In genomic region chr13:13590048-13591011, GRCm38 (mm10) we compare ENCODE assay signal across 7 mouse cellular contexts. TPM values are rescaled to one million over a fixed set of nuclear protein-coding genes. Genes with fewer than 3 reads are reported as not detected.
A peak's percentile ranks its signal among the peaks of the same experiment; 100 is the strongest.
DNase-seq lines count a peak whose midpoint lies in the region; ATAC-seq lines count a peak whose summit lies in the region.

Lyst (plus strand) TSS chr13:13590397.

- H3K9me3 ChIP-seq in embryonic facial prominence, embryonic 10.5 days: no peaks in the 10 kb centered on the region
- no peaks in the 10 kb centered on the region for H3K9me3 ChIP-seq in limb, embryonic 11.5 days (ENCODE audit: control insufficient read depth, low read length)
- no peaks in the 10 kb centered on the region for H3K9me3 ChIP-seq in midbrain, embryonic 14.5 days (ENCODE audit: control insufficient read depth, low read length)

- peaks cover 13% of the 10 kb centered on the region; the same call in 1 of the 2 replicates for H3K4me1 ChIP-seq in embryonic facial prominence, embryonic 10.5 days
- 0 out of 2 replicates have a peak, but pooled peaks cover 7% of the 10 kb centered on the region for H3K4me1 ChIP-seq in limb, embryonic 11.5 days (ENCODE audit: control insufficient read depth, insufficient read depth, low read length)
- H3K4me1 ChIP-seq in midbrain, embryonic 14.5 days (ENCODE audit: control insufficient read depth, insufficient read depth, low read length): peaks cover 7% of the 10 kb centered on the region

- peak within 1 kb of the TSS; percentile 94 for H3K4me2 ChIP-seq in limb, embryonic 11.5 days (ENCODE audit: low read depth, severe bottlenecking)
- peak within 1 kb of the TSS; percentile 82 for H3K4me2 ChIP-seq in midbrain, embryonic 14.5 days (ENCODE audit: low read length)

- peak within 1 kb of the TSS; percentile 85 for H3K27ac ChIP-seq in embryonic facial prominence, embryonic 10.5 days (replicated peaks)
- no peak within 1 kb of the TSS for H3K27ac ChIP-seq in limb, embryonic 11.5 days (replicated peaks; ENCODE audit: low read depth, low read length)
- peak within 1 kb of the TSS; percentile 88 for H3K27ac ChIP-seq in midbrain, embryonic 14.5 days (replicated peaks; ENCODE audit: low read depth, low read length)

- under 1% methylated on average over 88 of the region's 88 CpGs for WGBS in embryonic facial prominence, embryonic 10.5 days
- under 1% methylated on average over 79 of the region's 88 CpGs for WGBS in limb, embryonic 11.5 days
- WGBS in midbrain, embryonic 14.5 days: under 1% methylated on average over 88 of the region's 88 CpGs

- peak within 1 kb of the TSS; percentile 69 for H3K9ac ChIP-seq in limb, embryonic 11.5 days (ENCODE audit: low read length)
- H3K9ac ChIP-seq in midbrain, embryonic 14.5 days (replicated peaks; ENCODE audit: low read length): peak within 1 kb of the TSS; percentile 70

- H3K36me3 ChIP-seq in embryonic facial prominence, embryonic 10.5 days (replicated peaks): no peaks in the 10 kb centered on the region
- no peaks in the 10 kb centered on the region for H3K36me3 ChIP-seq in limb, embryonic 11.5 days (ENCODE audit: control insufficient read depth, insufficient read depth, low read length)
- no peaks in the 10 kb centered on the region for H3K36me3 ChIP-seq in midbrain, embryonic 14.5 days (ENCODE audit: control insufficient read depth, insufficient read depth, low read length)

- H3K4me3 ChIP-seq in embryonic facial prominence, embryonic 10.5 days: peak within 1 kb of the TSS; percentile 81
- H3K4me3 ChIP-seq in limb, embryonic 11.5 days (ENCODE audit: low read depth, low read length): peak within 1 kb of the TSS; percentile 70
- peak within 1 kb of the TSS; percentile 86 for H3K4me3 ChIP-seq in midbrain, embryonic 14.5 days (replicated peaks; ENCODE audit: low read depth, low read length)

- H3K27me3 ChIP-seq in embryonic facial prominence, embryonic 10.5 days (replicated peaks; ENCODE audit: low read depth, poor library complexity, severe bottlenecking): peaks cover 5% of the 10 kb centered on the region; the same call in 1 of the 2 replicates
- H3K27me3 ChIP-seq in limb, embryonic 11.5 days (ENCODE audit: control insufficient read depth, insufficient read depth, low read length): no peaks in the 10 kb centered on the region
- H3K27me3 ChIP-seq in midbrain, embryonic 14.5 days (ENCODE audit: control insufficient read depth, insufficient read depth, low read length): no peaks in the 10 kb centered on the region

- ATAC-seq in limb, embryonic 11.5 days (ENCODE audit: insufficient number of reproducible peaks, low FRiP score, low TSS enrichment, low read depth): peak; percentile 98
- ATAC-seq in midbrain, embryonic 14.5 days (ENCODE audit: low FRiP score, low TSS enrichment): peak; percentile 99

- peak; percentile 100 for DNase-seq in adrenal gland, postnatal 10 days
- DNase-seq in embryonic facial prominence, embryonic 10.5 days (ENCODE audit: low spot score): peak; percentile 99
- DNase-seq in heart, adult 11 months: peak; percentile 100
- peak; percentile 98 for DNase-seq in kidney, adult 18-20 months
- DNase-seq in limb, embryonic 11.5 days (ENCODE audit: low spot score): peak; percentile 99
- DNase-seq in midbrain, embryonic 14.5 days: peak; percentile 100
- DNase-seq in spleen, adult 18-20 months: peak; percentile 98

RNA-seq across cellular contexts. Expression of gene Lyst, which starts in this region (rescaled TPM):
- total RNA-seq in adrenal gland, postnatal 10 days (2021): 10 to 100 TPM; 25.5 to 30.3 TPM
- 3.5 and 3.6 TPM in 2 replicates for polyA plus RNA-seq in embryonic facial prominence, embryonic 10.5 days (2016; fragmentation: Nextera tagmentation; extraction: Ambion mirVana)
- polyA plus RNA-seq in limb, embryonic 11.5 days (2014; fragmentation: Nextera tagmentation; extraction: Ambion mirVana): 2.3 and 3.1 TPM in 2 replicates
- polyA plus RNA-seq in midbrain, embryonic 14.5 days (2014; fragmentation: Nextera tagmentation; extraction: Ambion mirVana): 6.4 and 8.8 TPM in 2 replicates
